Mouse (Mus musculus): Measurements from ENCODE around the gene Kng1.
"Not testable (repeated sequence)": the region's sequence is repeated elsewhere in the genome, so short reads cannot be mapped to it uniquely, and the experiment has no call there.

GRCm38 (mm10) chr16:23095581-23095980, 37.9 kb downstream of the Kng1 start:
- not testable (repeated sequence) for TF ChIP-seq POLR2A (IDR thresholded peaks at IDR 0.05; ENCODE audit: borderline replicate concordance, control insufficient read depth, low read depth, low read length); CTCF (IDR thresholded peaks at IDR 0.05; ENCODE audit: control insufficient read depth, insufficient read depth, low read length)

Measured in bone marrow, adult 2 months (tissue).